Mouse (Mus musculus): ENCODE results near the gene Ngb. TPM values are rescaled to one million over a fixed set of nuclear protein-coding genes. Genes with fewer than 3 reads are reported as not detected.

Ngb gene
- polyA plus RNA-seq (2015; fragmentation: Nextera tagmentation; extraction: Ambion mirVana), result 0.24 and 0.33 TPM in 2 replicates

GRCm38 (mm10) chr12:87102165-87102631 is at the start of gene Ngb:
TSS of gene Ngb (minus strand) at chr12:87102539.
- Histone ChIP-seq H3K27me3 (ENCODE audit: insufficient read depth, low read length) (0 out of 2 replicates have a peak, but pooled peaks cover 6% of the 10 kb centered on the region), H3K9ac (ENCODE audit: low read depth, low read length) (no peak within 1 kb of the TSS), H3K4me3 (replicated peaks; ENCODE audit: low read depth, low read length) (peak within 1 kb of the TSS; percentile 13), H3K4me1 (replicated peaks; ENCODE audit: insufficient read depth, low read length) (no peaks in the 10 kb centered on the region), H3K9me3 (replicated peaks; ENCODE audit: low read length) (no peaks in the 10 kb centered on the region), H3K27ac (no peak within 1 kb of the TSS), H3K4me2 (ENCODE audit: low read length) (peak within 1 kb of the TSS; percentile 59), H3K36me3 (ENCODE audit: insufficient read depth, low read length) (no peaks in the 10 kb centered on the region)
- DNase-seq (ENCODE audit: low spot score) (no peak), ATAC-seq (replicated peaks; ENCODE audit: low FRiP score, low read depth) (peak; percentile 43)
- no peak for TF ChIP-seq CTCF (IDR thresholded peaks at IDR 0.05; ENCODE audit: low read depth)
- 2% methylated on average over 32 of the region's 32 CpGs for WGBS

- H3K27me3 ChIP-seq (ENCODE audit: insufficient read depth, low read length), result no peaks in the 10 kb centered on the region
- no peaks in the 10 kb centered on the region for H3K9me3 ChIP-seq (replicated peaks; ENCODE audit: low read length)
- 98% methylated on average over 5 of the region's 5 CpGs for WGBS
- no peak for TF ChIP-seq CTCF (IDR thresholded peaks at IDR 0.05; ENCODE audit: low read depth)
- no peak overlapping the region for H3K27ac ChIP-seq
- DNase-seq (ENCODE audit: low spot score), result no peak
- no peaks in the 10 kb centered on the region for H3K36me3 ChIP-seq (ENCODE audit: insufficient read depth, low read length)
- H3K4me3 ChIP-seq (replicated peaks; ENCODE audit: low read depth, low read length), result no peak overlapping the region
- H3K9ac ChIP-seq (ENCODE audit: low read depth, low read length), result no peak overlapping the region
- no peak for ATAC-seq (replicated peaks; ENCODE audit: low FRiP score, low read depth)
- 0 out of 2 replicates have a peak, but pooled peaks cover 4% of the 10 kb centered on the region for H3K4me1 ChIP-seq (replicated peaks; ENCODE audit: insufficient read depth, low read length)
- H3K4me2 ChIP-seq (ENCODE audit: low read length), result no peak overlapping the region
Measured at GRCm38 (mm10) chr12:87149471-87149870, 47.1 kb upstream of the Ngb start.

GRCm38 (mm10) chr12:87148136-87148535 is 45.8 kb upstream of the Ngb start:
- Histone ChIP-seq H3K9ac (ENCODE audit: low read depth, low read length) (peak overlapping the region; percentile 70), H3K27me3 (ENCODE audit: insufficient read depth, low read length) (no peaks in the 10 kb centered on the region), H3K4me2 (ENCODE audit: low read length) (peak overlapping the region; percentile 62), H3K36me3 (ENCODE audit: insufficient read depth, low read length) (no peaks in the 10 kb centered on the region), H3K4me1 (replicated peaks; ENCODE audit: insufficient read depth, low read length) (0 out of 2 replicates have a peak, but pooled peaks cover 4% of the 10 kb centered on the region), H3K4me3 (replicated peaks; ENCODE audit: low read depth, low read length) (peak overlapping the region; percentile 64), H3K27ac (peak overlapping the region; percentile 81), H3K9me3 (replicated peaks; ENCODE audit: low read length) (no peaks in the 10 kb centered on the region)
- peak; percentile 51 for DNase-seq (ENCODE audit: low spot score)
- peak; percentile 9; the same call in 1 of the 2 replicates for ATAC-seq (replicated peaks; ENCODE audit: low FRiP score, low read depth)
- no peak for TF ChIP-seq CTCF (IDR thresholded peaks at IDR 0.05; ENCODE audit: low read depth)
- 16% methylated on average over 15 of the region's 15 CpGs for WGBS

GRCm38 (mm10) chr12:87147395-87148089 is 45.2 kb upstream of the Ngb start, which contains the start of gene Pomt2:
TSS of gene Pomt2 (minus strand) at chr12:87147968.
- no peaks in the 10 kb centered on the region for H3K9me3 ChIP-seq (replicated peaks; ENCODE audit: low read length)
- TF ChIP-seq CTCF (IDR thresholded peaks at IDR 0.05; ENCODE audit: low read depth), result no peak
- H3K36me3 ChIP-seq (ENCODE audit: insufficient read depth, low read length), result no peaks in the 10 kb centered on the region
- WGBS, result under 1% methylated on average over 61 of the region's 61 CpGs
- 0 out of 2 replicates have a peak, but pooled peaks cover 4% of the 10 kb centered on the region for H3K4me1 ChIP-seq (replicated peaks; ENCODE audit: insufficient read depth, low read length)
- ATAC-seq (replicated peaks; ENCODE audit: low FRiP score, low read depth) (peak; percentile 95), DNase-seq (ENCODE audit: low spot score) (peak; percentile 99)
- H3K4me3 ChIP-seq (replicated peaks; ENCODE audit: low read depth, low read length), result peak within 1 kb of the TSS; percentile 64
- H3K27me3 ChIP-seq (ENCODE audit: insufficient read depth, low read length), result no peaks in the 10 kb centered on the region
- H3K27ac ChIP-seq, result peak within 1 kb of the TSS; percentile 81
- H3K4me2 ChIP-seq (ENCODE audit: low read length), result peak within 1 kb of the TSS; percentile 62
- H3K9ac ChIP-seq (ENCODE audit: low read depth, low read length), result peak within 1 kb of the TSS; percentile 70

GRCm38 (mm10) chr12:87146966-87147365 is 44.6 kb upstream of the Ngb start, which contains the start of gene Gstz1:
TSS of gene Gstz1 (plus strand) at chr12:87147165.
- Histone ChIP-seq H3K4me2 (ENCODE audit: low read length) (peak within 1 kb of the TSS; percentile 62), H3K36me3 (ENCODE audit: insufficient read depth, low read length) (no peaks in the 10 kb centered on the region), H3K9me3 (replicated peaks; ENCODE audit: low read length) (no peaks in the 10 kb centered on the region), H3K27me3 (ENCODE audit: insufficient read depth, low read length) (no peaks in the 10 kb centered on the region), H3K4me1 (replicated peaks; ENCODE audit: insufficient read depth, low read length) (0 out of 2 replicates have a peak, but pooled peaks cover 4% of the 10 kb centered on the region), H3K4me3 (replicated peaks; ENCODE audit: low read depth, low read length) (peak within 1 kb of the TSS; percentile 64), H3K9ac (ENCODE audit: low read depth, low read length) (peak within 1 kb of the TSS; percentile 70), H3K27ac (peak within 1 kb of the TSS; percentile 81)
- DNase-seq (ENCODE audit: low spot score), result peak; percentile 94
- WGBS, result under 1% methylated on average over 27 of the region's 27 CpGs
- ATAC-seq (replicated peaks; ENCODE audit: low FRiP score, low read depth), result peak; percentile 90
- TF ChIP-seq CTCF (IDR thresholded peaks at IDR 0.05; ENCODE audit: low read depth), result peak; percentile 36

GRCm38 (mm10) chr12:87142156-87142555 is 39.8 kb upstream of the Ngb start:
- Histone ChIP-seq H3K27ac (no peak overlapping the region), H3K4me1 (replicated peaks; ENCODE audit: insufficient read depth, low read length) (0 out of 2 replicates have a peak, but pooled peaks cover 4% of the 10 kb centered on the region), H3K9me3 (replicated peaks; ENCODE audit: low read length) (no peaks in the 10 kb centered on the region), H3K4me2 (ENCODE audit: low read length) (no peak overlapping the region), H3K4me3 (replicated peaks; ENCODE audit: low read depth, low read length) (no peak overlapping the region), H3K27me3 (ENCODE audit: insufficient read depth, low read length) (no peaks in the 10 kb centered on the region), H3K36me3 (ENCODE audit: insufficient read depth, low read length) (0 out of 2 replicates have a peak, but pooled peaks cover 5% of the 10 kb centered on the region), H3K9ac (ENCODE audit: low read depth, low read length) (no peak overlapping the region)
- no peak for ATAC-seq (replicated peaks; ENCODE audit: low FRiP score, low read depth)
- peak; percentile 8 for DNase-seq (ENCODE audit: low spot score)
- no peak for TF ChIP-seq CTCF (IDR thresholded peaks at IDR 0.05; ENCODE audit: low read depth)
- 71% methylated on average over 2 of the region's 2 CpGs for WGBS

All from kidney, postnatal 0 days (tissue).